31 mouse cellular contexts compared by ENCODE assay signal in the genomic region with DNA sequence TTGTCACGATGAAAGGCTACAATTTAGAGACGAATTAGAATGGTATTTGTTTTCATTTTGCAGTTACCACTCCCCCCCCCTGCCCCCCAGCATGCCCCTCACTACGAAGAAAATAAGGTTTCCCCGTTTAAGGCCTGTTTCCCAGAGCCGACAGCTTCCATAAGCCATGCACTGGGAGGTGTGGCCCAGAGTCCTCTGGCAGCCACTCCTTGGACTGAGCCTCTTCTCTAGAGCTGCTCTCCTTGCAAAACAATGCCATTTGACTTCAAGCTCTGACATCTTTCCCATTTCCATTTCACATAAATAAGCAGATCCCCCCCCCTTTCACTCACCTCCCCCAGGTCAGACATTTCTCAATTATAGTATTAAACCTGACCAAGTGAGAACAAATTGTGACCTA.
"Had no signal": no experiment of that assay in that cellular context is flagged by ENCODE, and none has a peak within 500 bp of the region (broad histone marks: within the 10 kb centered on the region; RNA-seq: fewer than 3 reads in every experiment).

No protein-coding gene starts in this region.

- H3K4me2 ChIP-seq: limb, embryonic 12.5 days; limb, embryonic 13.5 days; limb, embryonic 15.5 days; liver, embryonic 11.5 days; liver, embryonic 12.5 days; liver, embryonic 13.5 days; liver, embryonic 15.5 days; lung, embryonic 14.5 days; lung, embryonic 15.5 days; midbrain, embryonic 12.5 days; midbrain, embryonic 15.5 days; neural tube, embryonic 12.5 days had no signal

- H3K9ac ChIP-seq: limb, embryonic 12.5 days; limb, embryonic 13.5 days; limb, embryonic 15.5 days; liver, embryonic 12.5 days; liver, embryonic 13.5 days; liver, embryonic 14.5 days; liver, embryonic 15.5 days; liver, postnatal 0 days; lung, embryonic 14.5 days; lung, embryonic 15.5 days; midbrain, embryonic 12.5 days; midbrain, embryonic 15.5 days; neural tube, embryonic 12.5 days had no signal

- H3K4me1 ChIP-seq: limb, embryonic 12.5 days; liver, embryonic 12.5 days; liver, embryonic 13.5 days; liver, embryonic 15.5 days; megakaryocyte, embryonic 14.5 days; midbrain, embryonic 10.5 days; midbrain, embryonic 12.5 days; midbrain, embryonic 15.5 days had no signal

- H3K4me3 ChIP-seq: left cerebral cortex, adult 2 months; limb, embryonic 10.5 days; limb, embryonic 12.5 days; limb, embryonic 13.5 days; limb, embryonic 15.5 days; liver, embryonic 12.5 days; liver, embryonic 13.5 days; liver, embryonic 15.5 days; lung, embryonic 15.5 days; megakaryocyte, embryonic 14.5 days; midbrain, embryonic 10.5 days; midbrain, embryonic 12.5 days; midbrain, embryonic 15.5 days; myocyte; neural tube, embryonic 12.5 days had no signal

- H3K27me3 ChIP-seq: limb, embryonic 13.5 days; limb, embryonic 15.5 days; liver, embryonic 12.5 days; liver, embryonic 13.5 days; liver, embryonic 15.5 days; lung, embryonic 15.5 days; midbrain, embryonic 15.5 days; neural tube, embryonic 12.5 days had no signal

- DNase-seq: left cerebral cortex, postnatal 4 days; liver; liver, embryonic 13.5 days; liver, postnatal 0 days; lung, adult 18-20 months; lung, adult 2 months; lung, embryonic 14.5 days; lung, postnatal 10 days; lung, postnatal 14 days; lung, postnatal 36 days; lung, postnatal 4 days; midbrain, embryonic 14.5 days had no signal

- H3K36me3 ChIP-seq: limb, embryonic 10.5 days; limb, embryonic 12.5 days; limb, embryonic 13.5 days; limb, embryonic 15.5 days; liver, embryonic 12.5 days; liver, embryonic 13.5 days; liver, embryonic 15.5 days; lung, embryonic 15.5 days; midbrain, embryonic 10.5 days; midbrain, embryonic 12.5 days; midbrain, embryonic 15.5 days; neural tube, embryonic 12.5 days had no signal

- ATAC-seq: liver, embryonic 12.5 days; liver, postnatal 0 days; lung, postnatal 0 days; midbrain, embryonic 15.5 days; midbrain, embryonic 16.5 days had no signal

- H3K27ac ChIP-seq: left cerebral cortex, adult 2 months; limb, embryonic 10.5 days; limb, embryonic 12.5 days; limb, embryonic 13.5 days; limb, embryonic 15.5 days; liver, embryonic 12.5 days; liver, embryonic 13.5 days; liver, embryonic 14.5 days; liver, embryonic 15.5 days; lung, embryonic 15.5 days; macrophage; midbrain, embryonic 10.5 days; midbrain, embryonic 12.5 days; midbrain, embryonic 15.5 days; neural tube, embryonic 12.5 days had no signal

- H3K9me3 ChIP-seq: limb, embryonic 10.5 days; limb, embryonic 12.5 days; limb, embryonic 13.5 days; limb, embryonic 15.5 days; liver, embryonic 12.5 days; liver, embryonic 13.5 days; liver, embryonic 15.5 days; lung, embryonic 15.5 days; megakaryocyte, embryonic 14.5 days; midbrain, embryonic 10.5 days; midbrain, embryonic 12.5 days; midbrain, embryonic 15.5 days; neural tube, embryonic 12.5 days had no signal
